Mouse (Mus musculus) neutrophil, adult 65 days (primary cell): Measurements from ENCODE around the gene Asnsd1. TPM values are rescaled to one million over a fixed set of nuclear protein-coding genes. Genes with fewer than 3 reads are reported as not detected.

Experiments used
- total RNA-seq: library from RNA; stranded (reverse); gene quantifications from 2 replicates; pipeline ENCODE4 v1.2.4, GENCODE M21; 2023

The Asnsd1 gene
- total RNA-seq, result 45.8 and 46.7 TPM in 2 replicates

GRCm38 (mm10) chr1:53352327-53353261, at the start of gene Asnsd1, which contains the start of the genes Asdurf and Gm28551:
TSS of gene Asnsd1 (minus strand) at chr1:53352752.
TSS of gene Asdurf (minus strand) at chr1:53352619.
TSS of gene Gm28551 (minus strand) at chr1:53352667.

GRCm38 (mm10) chr1:53312989-53313967, 39.3 kb downstream of the Asnsd1 start, which contains the start of gene Osgepl1:
TSS of gene Osgepl1 (plus strand) at chr1:53313624.

GRCm38 (mm10) chr1:53296581-53297383, 55.8 kb downstream of the Asnsd1 start, which contains the start of the genes Pms1, Ormdl1 and Gm28778:
TSS of gene Pms1 (minus strand) at chr1:53297018.
TSS of gene Ormdl1 (plus strand) at chr1:53297095.
TSS of gene Gm28778 (plus strand) at chr1:53297111.

Other genes with a start within 250 kb of the Asnsd1 start
- not detected in 2 replicates for gene 1700019A02Rik, start 165.1 kb downstream of the Asnsd1 start, total RNA-seq
- 2.6 and 6.4 TPM in 2 replicates for gene Pms1, start 55.7 kb downstream of the Asnsd1 start, total RNA-seq
- 8.6 and 11.1 TPM in 2 replicates for gene Ormdl1, start 55.7 kb downstream of the Asnsd1 start, total RNA-seq
- gene Gm28778, start 55.6 kb downstream of the Asnsd1 start, total RNA-seq, result not detected in 2 replicates
- gene Osgepl1, start 39.1 kb downstream of the Asnsd1 start, total RNA-seq, result 2.6 and 3.3 TPM in 2 replicates
- gene Asdurf, start 133 bp downstream of the Asnsd1 start, total RNA-seq, result 3.4 TPM in 1 of 2 replicates, not detected in the other
- gene Gm28551, start 85 bp downstream of the Asnsd1 start, total RNA-seq, result 0.47 TPM in 1 of 2 replicates, not detected in the other